Mouse (Mus musculus) limb, embryonic 15.5 days (tissue): ENCODE data around the gene Zfp13. TPM values are rescaled to one million over a fixed set of nuclear protein-coding genes. Genes with fewer than 3 reads are reported as not detected.
"Not testable (repeated sequence)": the region's sequence is repeated elsewhere in the genome, so short reads cannot be mapped to it uniquely, and the experiment has no call there.

Source experiments
- ATAC-seq: fragments of 200-750 bp; cut with Nextera tagmentation; 2 replicates; pipeline ENCODE4 v1.8.0; 2017; ENCODE audit warnings: low read depth, moderate TSS enrichment; ENCODE audit not compliant: insufficient number of reproducible peaks, low FRiP score, low TSS enrichment
- H3K27ac ChIP-seq: fragments of 300-500 bp; sonication (generic); 2 replicates; pipeline ENCODE4 v1.5.1; 2015; ENCODE audit warnings: moderate library complexity, mild to moderate bottlenecking, inconsistent platforms
- H3K27me3 ChIP-seq: fragments of 300-500 bp; sonication (generic); 2 replicates; pipeline ENCODE4 v1.6.1; 2015; ENCODE audit warnings: inconsistent platforms
- H3K36me3 ChIP-seq: fragments of 300-500 bp; sonication (generic); 2 replicates; pipeline ENCODE4 v1.6.1; 2015; ENCODE audit warnings: inconsistent platforms
- H3K4me1 ChIP-seq: fragments of 300-500 bp; sonication (generic); 2 replicates; pipeline ENCODE4 v1.6.1; 2015; ENCODE audit warnings: inconsistent platforms
- H3K4me2 ChIP-seq: fragments of 300-500 bp; sonication (generic); 2 replicates; pipeline ENCODE4 v1.6.1; 2015; ENCODE audit warnings: mild to moderate bottlenecking, inconsistent platforms
- H3K4me3 ChIP-seq: fragments of 300-500 bp; sonication (generic); 2 replicates; pipeline ENCODE4 v1.5.1; 2015; ENCODE audit warnings: mild to moderate bottlenecking, inconsistent platforms
- H3K9ac ChIP-seq: fragments of 300-500 bp; sonication (generic); 2 replicates; pipeline ENCODE4 v1.6.1; 2015; ENCODE audit warnings: inconsistent platforms
- H3K9me3 ChIP-seq: fragments of 300-500 bp; sonication (generic); 2 replicates; pipeline ENCODE4 v1.6.1; 2016; ENCODE audit warnings: inconsistent platforms
- WGBS: fragments of 180-500 bp; shearing (Covaris S2); methylation state at CpG from one replicate; pipeline ENCODE4 v1.1.7; 2015; 5-methylcytosine and 5-hydroxymethylcytosine counted together
- polyA plus RNA-seq: library from polyadenylated mRNA; unstranded; fragments of >200 nt; fragmentation: Nextera tagmentation; extraction: Ambion mirVana; gene quantifications from 2 replicates; pipeline ENCODE4 v1.2.1, GENCODE M21; 2015

Gene Zfp13
- polyA plus RNA-seq, 1 experiment from 2014 or later = 12.4 TPM

DNA sequence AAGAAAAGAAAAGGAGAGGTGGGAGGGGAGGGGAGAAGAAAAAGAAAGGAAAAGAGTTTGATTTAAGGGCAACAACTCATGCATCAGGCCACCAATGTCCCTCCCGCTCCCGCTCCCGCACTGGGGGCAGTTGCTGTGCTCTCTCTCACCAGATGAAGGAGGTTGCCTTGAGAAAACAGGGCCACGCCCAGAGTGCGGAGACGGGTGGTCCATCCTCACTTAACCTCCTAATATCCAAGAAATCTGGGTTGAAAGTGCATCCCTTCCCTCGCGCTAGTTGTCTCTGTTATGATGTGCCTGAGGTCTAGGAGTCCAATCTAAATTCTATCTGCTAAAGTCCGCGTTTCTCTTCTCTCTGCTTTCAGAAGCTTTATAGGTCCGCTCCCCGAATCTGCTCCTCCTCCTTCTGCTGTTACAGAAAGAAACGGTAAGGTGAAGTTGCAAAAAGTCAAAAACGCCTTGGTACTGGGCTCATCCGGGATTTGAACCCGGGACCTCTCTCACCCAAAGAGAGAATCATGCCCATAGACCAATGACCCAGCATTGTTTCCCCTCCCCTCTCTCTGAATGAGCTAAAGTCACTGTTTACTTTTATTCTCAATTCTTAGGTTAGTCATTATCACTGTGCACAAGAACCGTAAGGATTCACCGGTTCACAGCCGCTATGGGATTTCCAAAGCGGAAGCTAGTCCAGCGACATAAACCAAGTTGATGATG lies 60.8 kb downstream of the Zfp13 start:
- Histone ChIP-seq H3K9me3 (no peaks in the 10 kb centered on the region), H3K4me3 (peak overlapping the region; percentile 34), H3K4me2 (peak overlapping the region; percentile 46), H3K4me1 (peaks cover 19% of the 10 kb centered on the region), H3K27ac (no peak overlapping the region), H3K36me3 (no peaks in the 10 kb centered on the region), H3K27me3 (peaks cover 53% of the 10 kb centered on the region), H3K9ac (no peak overlapping the region)
- 10% methylated on average over 21 of the region's 21 CpGs for WGBS
- ATAC-seq = no peak

DNA sequence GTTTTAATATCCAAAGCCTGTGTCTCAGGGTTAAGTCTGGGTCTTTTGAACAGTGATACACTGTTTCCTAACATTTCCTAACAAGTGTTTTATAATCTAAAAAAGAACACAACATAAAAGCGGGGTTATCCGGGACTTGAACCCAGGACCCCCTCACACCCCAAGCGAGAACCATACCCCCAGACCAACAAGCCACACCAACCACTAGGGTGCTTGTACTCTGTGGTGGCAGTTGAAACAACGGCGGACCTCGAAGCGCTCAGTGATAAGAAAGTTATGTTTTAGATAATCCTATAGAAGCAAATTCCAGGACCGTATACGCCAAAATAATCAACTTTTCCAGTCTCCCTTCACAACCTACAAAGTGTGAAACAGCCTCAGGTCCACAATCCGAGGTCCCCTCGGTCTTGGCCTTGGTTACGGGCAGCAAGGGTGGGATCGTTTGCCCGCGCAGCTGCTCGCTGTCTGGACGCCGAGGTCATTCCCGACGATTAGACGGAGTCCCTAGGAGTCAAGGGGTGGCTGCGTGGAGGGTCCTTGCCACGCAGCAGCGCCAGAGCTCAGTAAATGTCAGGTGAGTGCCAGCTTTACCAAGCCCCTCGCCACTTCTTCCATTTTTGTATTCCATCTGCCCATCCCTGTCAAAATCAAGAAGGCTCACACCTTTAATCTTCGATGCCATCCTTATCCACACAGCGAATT lies 61.6 kb downstream of the Zfp13 start:
- no peak overlapping the region for H3K27ac ChIP-seq
- peak overlapping the region; percentile 34 for H3K4me3 ChIP-seq
- H3K4me1 ChIP-seq = peaks cover 19% of the 10 kb centered on the region
- WGBS = 6% methylated on average over 27 of the region's 27 CpGs
- peaks cover 53% of the 10 kb centered on the region for H3K27me3 ChIP-seq
- ATAC-seq = no peak
- H3K4me2 ChIP-seq = peak overlapping the region; percentile 46
- H3K9me3 ChIP-seq = no peaks in the 10 kb centered on the region
- no peaks in the 10 kb centered on the region for H3K36me3 ChIP-seq
- H3K9ac ChIP-seq = no peak overlapping the region

DNA sequence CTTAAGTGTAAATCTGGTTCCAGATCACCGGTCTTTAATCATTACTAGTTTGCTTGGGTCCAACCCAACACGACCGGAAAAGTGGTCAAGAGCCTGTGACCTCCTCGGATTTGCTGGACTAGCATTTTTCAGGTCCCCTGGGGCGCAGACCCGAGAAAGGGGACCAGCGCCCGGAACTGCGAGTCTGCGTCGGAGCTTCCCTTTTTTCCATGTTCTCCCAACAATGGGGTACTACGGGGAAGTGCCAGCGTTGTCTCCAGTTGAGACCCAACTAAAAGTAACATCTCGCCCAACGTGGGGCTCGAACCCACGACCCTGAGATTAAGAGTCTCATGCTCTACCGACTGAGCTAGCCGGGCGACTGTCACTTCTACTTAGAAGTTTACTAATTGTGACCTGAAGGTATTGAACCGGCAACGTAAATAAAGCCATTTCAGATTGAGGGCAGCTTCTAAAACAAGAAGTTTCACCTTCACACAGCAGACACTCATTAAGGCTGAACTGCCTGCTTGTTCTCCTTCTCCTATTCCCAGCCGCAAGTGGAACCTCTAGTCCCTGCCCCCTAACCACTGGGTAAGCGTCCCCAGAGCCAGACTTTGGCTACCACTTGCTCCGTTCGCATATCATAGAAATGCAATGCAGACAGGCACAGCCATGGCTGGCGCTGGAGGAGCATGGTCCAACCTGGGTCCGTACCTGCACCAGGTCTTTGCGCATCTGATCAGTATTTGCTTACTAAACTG lies 64.1 kb downstream of the Zfp13 start:
- H3K4me2 ChIP-seq, H3K4me3 ChIP-seq, ATAC-seq, H3K9me3 ChIP-seq, H3K9ac ChIP-seq, H3K27ac ChIP-seq, H3K36me3 ChIP-seq: not testable (repeated sequence)
- H3K4me1 ChIP-seq = peaks cover 14% of the 10 kb centered on the region
- WGBS = 1% methylated on average over 18 of the region's 29 CpGs
- H3K27me3 ChIP-seq = peaks cover 41% of the 10 kb centered on the region

DNA sequence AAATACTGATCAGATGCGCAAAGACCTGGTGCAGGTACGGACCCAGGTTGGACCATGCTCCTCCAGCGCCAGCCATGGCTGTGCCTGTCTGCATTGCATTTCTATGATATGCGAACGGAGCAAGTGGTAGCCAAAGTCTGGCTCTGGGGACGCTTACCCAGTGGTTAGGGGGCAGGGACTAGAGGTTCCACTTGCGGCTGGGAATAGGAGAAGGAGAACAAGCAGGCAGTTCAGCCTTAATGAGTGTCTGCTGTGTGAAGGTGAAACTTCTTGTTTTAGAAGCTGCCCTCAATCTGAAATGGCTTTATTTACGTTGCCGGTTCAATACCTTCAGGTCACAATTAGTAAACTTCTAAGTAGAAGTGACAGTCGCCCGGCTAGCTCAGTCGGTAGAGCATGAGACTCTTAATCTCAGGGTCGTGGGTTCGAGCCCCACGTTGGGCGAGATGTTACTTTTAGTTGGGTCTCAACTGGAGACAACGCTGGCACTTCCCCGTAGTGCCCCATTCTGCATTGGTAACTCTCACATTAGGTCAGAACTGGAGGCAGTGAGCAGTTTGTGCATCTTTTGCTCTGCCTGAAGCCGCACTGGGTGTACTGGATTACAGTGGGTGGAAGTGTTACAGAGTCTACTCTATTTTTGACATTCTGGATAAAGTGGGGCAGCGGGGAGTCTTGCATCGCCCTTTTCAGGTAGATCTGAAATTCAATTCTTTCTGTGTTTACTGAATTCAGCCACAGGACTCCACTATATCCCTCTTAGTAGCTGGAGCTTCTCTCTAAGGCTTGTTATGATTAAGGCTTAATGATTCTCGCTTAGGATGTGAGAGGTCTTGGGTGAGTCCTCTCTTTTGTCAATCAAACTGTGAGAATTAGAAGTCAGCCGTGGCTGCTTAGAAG lies 65.4 kb downstream of the Zfp13 start:
- H3K27ac ChIP-seq, H3K9ac ChIP-seq, H3K36me3 ChIP-seq, ATAC-seq, H3K4me3 ChIP-seq, H3K9me3 ChIP-seq, H3K4me2 ChIP-seq: not testable (repeated sequence)
- Histone ChIP-seq H3K4me1 (peaks cover 14% of the 10 kb centered on the region), H3K27me3 (peaks cover 27% of the 10 kb centered on the region)
- WGBS = 5% methylated on average over 11 of the region's 23 CpGs

DNA sequence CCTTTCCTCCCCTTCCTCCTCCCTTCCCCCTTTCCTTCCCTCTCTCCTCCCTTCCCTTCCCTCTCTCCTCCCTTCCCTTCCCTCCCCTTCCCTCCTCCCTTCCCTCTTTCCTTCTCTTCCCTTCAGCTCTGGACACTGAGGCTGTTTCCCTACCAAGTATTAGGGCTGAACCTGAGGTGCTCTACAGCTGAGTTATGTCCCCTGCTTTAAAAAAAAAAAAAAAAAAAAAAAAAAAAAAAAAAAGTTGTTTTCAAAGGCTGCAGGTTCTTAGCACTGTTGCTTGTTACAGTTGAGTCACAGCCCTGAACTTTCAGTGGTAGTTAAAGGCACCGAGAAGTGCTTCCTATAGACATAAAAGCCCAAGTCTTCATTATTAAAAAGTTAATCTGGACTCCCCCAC lies 67.9 kb downstream of the Zfp13 start:
- not testable (repeated sequence) for ATAC-seq, H3K27ac ChIP-seq, H3K4me1 ChIP-seq, H3K9me3 ChIP-seq, H3K4me3 ChIP-seq, H3K4me2 ChIP-seq, H3K36me3 ChIP-seq, H3K9ac ChIP-seq, H3K27me3 ChIP-seq
- WGBS = 18% methylated on average over 1 of the region's 1 CpGs

Other genes starting within 250 kb of the Zfp13 start
- not detected in 2 replicates for gene Vmn2r116, start 214.9 kb downstream of the Zfp13 start, polyA plus RNA-seq
- gene Vmn2r117, start 119.8 kb downstream of the Zfp13 start, polyA plus RNA-seq = not detected in 2 replicates
- 17.5 and 18.2 TPM in 2 replicates for gene Zfp213, start 35.2 kb downstream of the Zfp13 start, polyA plus RNA-seq
- gene Zscan10, start 1.4 kb upstream of the Zfp13 start, polyA plus RNA-seq = 0.16 and 0.18 TPM in 2 replicates
- 0.79 and 0.86 TPM in 2 replicates for gene Mmp25, start 45.8 kb upstream of the Zfp13 start, polyA plus RNA-seq
- 20.8 and 21.3 TPM in 2 replicates for gene Bicdl2, start 61.0 kb upstream of the Zfp13 start, polyA plus RNA-seq
- gene Hcfc1r1, start 74.1 kb upstream of the Zfp13 start, polyA plus RNA-seq = 84.2 and 99.2 TPM in 2 replicates
- gene Thoc6, start 74.4 kb upstream of the Zfp13 start, polyA plus RNA-seq = 38.8 and 43.2 TPM in 2 replicates
- 28.0 and 43.9 TPM in 2 replicates for gene Tnfrsf12a, start 78.0 kb upstream of the Zfp13 start, polyA plus RNA-seq
- 7.0 and 10.1 TPM in 2 replicates for gene Cldn6, start 79.8 kb upstream of the Zfp13 start, polyA plus RNA-seq
- 5.1 and 5.8 TPM in 2 replicates for gene Cldn9, start 84.5 kb upstream of the Zfp13 start, polyA plus RNA-seq
- gene 1520401A03Rik, start 123.3 kb upstream of the Zfp13 start, polyA plus RNA-seq = 2.2 and 2.9 TPM in 2 replicates
- gene Pkmyt1, start 126.8 kb upstream of the Zfp13 start, polyA plus RNA-seq = 45.6 and 49.5 TPM in 2 replicates
- 17.6 and 20.4 TPM in 2 replicates for gene Paqr4, start 141.4 kb upstream of the Zfp13 start, polyA plus RNA-seq
- 50.2 and 50.5 TPM in 2 replicates for gene Kremen2, start 146.3 kb upstream of the Zfp13 start, polyA plus RNA-seq
- 65.7 and 69.8 TPM in 2 replicates for gene Flywch1, start 172.1 kb upstream of the Zfp13 start, polyA plus RNA-seq
- gene Flywch2, start 186.6 kb upstream of the Zfp13 start, polyA plus RNA-seq = 34.2 and 39.9 TPM in 2 replicates
- 425 and 436 TPM in 2 replicates for gene Srrm2, start 191.0 kb upstream of the Zfp13 start, polyA plus RNA-seq
- gene Elob, start 229.6 kb upstream of the Zfp13 start, polyA plus RNA-seq = 1,045 and 1,117 TPM in 2 replicates
- gene Prss33, start 236.6 kb upstream of the Zfp13 start, polyA plus RNA-seq = not detected in 2 replicates
- not detected in 2 replicates for gene Prss32, start 244.4 kb upstream of the Zfp13 start, polyA plus RNA-seq
- gene Prss41, start 244.7 kb upstream of the Zfp13 start, polyA plus RNA-seq = 0.73 and 1.0 TPM in 2 replicates